Mouse (Mus musculus) neural tube, embryonic 12.5 days (tissue): ENCODE results near the gene Slk. TPM values are rescaled to one million over a fixed set of nuclear protein-coding genes. Genes with fewer than 3 reads are reported as not detected.

Experiments used
- ATAC-seq: fragments of 200-750 bp; cut with Nextera tagmentation; 2 replicates; pipeline ENCODE4 v1.8.0; 2017; ENCODE audit warnings: low read depth, mild to moderate bottlenecking, moderate TSS enrichment, moderate library complexity; ENCODE audit not compliant: low FRiP score
- H3K27ac ChIP-seq: fragments of 300-500 bp; sonication (generic); 2 replicates; pipeline ENCODE4 v1.5.1; 2016
- H3K27me3 ChIP-seq: fragments of 300-500 bp; sonication (generic); replicated peaks from 2 replicates; pipeline ENCODE4 v1.6.1; 2016; ENCODE audit warnings: mild to moderate bottlenecking
- H3K36me3 ChIP-seq: fragments of 300-500 bp; sonication (generic); 2 replicates; pipeline ENCODE4 v1.6.1; 2016; ENCODE audit warnings: mild to moderate bottlenecking
- H3K4me1 ChIP-seq: fragments of 300-500 bp; sonication (generic); 2 replicates; pipeline ENCODE4 v1.6.1; 2016
- H3K4me2 ChIP-seq: fragments of 300-500 bp; sonication (generic); replicated peaks from 2 replicates; pipeline ENCODE4 v1.6.1; 2016; ENCODE audit warnings: mild to moderate bottlenecking
- H3K4me3 ChIP-seq: fragments of 300-500 bp; sonication (generic); 2 replicates; pipeline ENCODE4 v1.5.1; 2016
- H3K9ac ChIP-seq: fragments of 300-500 bp; sonication (generic); 2 replicates; pipeline ENCODE4 v1.6.1; 2016; ENCODE audit warnings: mild to moderate bottlenecking
- H3K9me3 ChIP-seq: fragments of 300-500 bp; sonication (generic); 2 replicates; pipeline ENCODE4 v1.6.1; 2016; ENCODE audit warnings: mild to moderate bottlenecking
- WGBS: fragments of 180-500 bp; shearing (Covaris S2); methylation state at CpG from one replicate; pipeline ENCODE4 v1.1.7; 2016; 5-methylcytosine and 5-hydroxymethylcytosine counted together
- polyA plus RNA-seq: library from polyadenylated mRNA; unstranded; fragments of >200 nt; fragmentation: Nextera tagmentation; extraction: Ambion mirVana; gene quantifications from 2 replicates; pipeline ENCODE4 v1.2.1, GENCODE M21; 2016

Gene Slk
- polyA plus RNA-seq, 1 experiment from 2014 or later = 10.9 TPM

DNA sequence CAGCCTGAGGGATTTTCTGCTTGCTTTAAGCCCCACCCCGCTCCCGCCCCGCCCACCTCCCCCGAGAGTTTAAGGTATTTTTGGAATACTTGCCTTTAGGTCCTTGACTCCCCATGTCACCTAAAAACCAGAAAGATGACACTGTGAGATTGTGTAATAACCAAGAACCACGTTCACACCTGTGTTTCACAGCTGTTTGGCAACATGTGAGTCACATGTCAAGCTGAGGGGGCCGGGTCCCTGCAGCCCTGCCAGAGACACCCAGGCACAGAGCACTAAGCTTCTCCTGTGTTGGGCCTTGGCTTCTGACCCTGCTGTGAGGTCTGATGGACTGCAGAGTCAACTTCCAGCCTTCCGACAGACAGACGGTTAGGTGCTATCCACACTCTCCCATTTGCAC, 88.1 kb downstream of the Slk start:
- no peak overlapping the region for H3K4me3 ChIP-seq
- no peaks in the 10 kb centered on the region for H3K4me1 ChIP-seq
- 69% methylated on average over 8 of the region's 8 CpGs for WGBS
- H3K36me3 ChIP-seq = no peaks in the 10 kb centered on the region
- no peak for ATAC-seq
- no peaks in the 10 kb centered on the region for H3K9me3 ChIP-seq
- no peak overlapping the region for H3K4me2 ChIP-seq
- H3K27me3 ChIP-seq = no peaks in the 10 kb centered on the region
- H3K27ac ChIP-seq = no peak overlapping the region
- H3K9ac ChIP-seq = no peak overlapping the region

DNA sequence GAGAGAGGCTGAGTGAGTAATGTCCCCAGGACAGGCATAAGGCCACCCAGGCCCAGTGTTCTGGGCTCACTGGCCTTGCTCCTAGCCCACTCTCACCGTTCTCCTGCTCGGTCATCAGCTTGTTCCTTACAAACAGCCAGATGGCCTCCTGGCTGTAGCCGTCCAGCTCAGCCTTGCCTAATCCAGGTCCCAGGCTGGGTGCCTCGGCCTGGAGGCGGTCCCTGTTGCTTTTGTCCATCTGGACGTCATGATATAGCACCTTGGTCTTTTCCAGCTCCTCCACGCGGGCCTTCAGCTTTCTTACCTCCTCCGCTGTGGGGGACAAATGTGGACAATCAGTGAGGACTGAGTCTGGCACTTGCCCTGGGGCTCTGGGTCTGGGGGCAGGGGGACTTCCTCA, 88.9 kb downstream of the Slk start:
- WGBS = 66% methylated on average over 9 of the region's 9 CpGs
- H3K36me3 ChIP-seq = no peaks in the 10 kb centered on the region
- ATAC-seq = no peak

DNA sequence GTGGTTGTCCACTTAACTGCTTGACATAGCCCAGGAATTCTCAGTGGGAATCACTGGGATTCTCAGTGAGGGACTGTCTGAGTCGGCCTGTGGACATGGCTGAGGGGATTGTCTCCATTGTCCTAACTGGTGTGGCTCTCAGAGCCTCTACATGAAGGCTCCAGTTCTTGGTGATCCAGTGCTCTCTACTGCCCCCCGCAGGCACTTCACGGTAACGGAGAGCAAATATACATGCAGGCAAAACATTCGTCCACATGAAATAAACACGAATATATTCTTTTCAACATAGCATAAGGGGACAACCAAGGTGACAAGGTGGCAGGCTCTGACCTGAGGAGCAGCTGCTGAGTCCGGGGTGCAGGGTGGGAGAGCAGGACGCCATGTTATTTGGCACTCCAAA, 94.9 kb downstream of the Slk start:
- Histone ChIP-seq H3K27me3 (no peaks in the 10 kb centered on the region), H3K4me2 (no peak overlapping the region), H3K27ac (no peak overlapping the region), H3K4me1 (no peaks in the 10 kb centered on the region), H3K4me3 (no peak overlapping the region), H3K36me3 (no peaks in the 10 kb centered on the region), H3K9ac (no peak overlapping the region), H3K9me3 (no peaks in the 10 kb centered on the region)
- ATAC-seq = no peak
- WGBS = 42% methylated on average over 8 of the region's 8 CpGs

More for the DNA sequence above, 88.9 kb downstream of the Slk start:
- H3K9ac ChIP-seq = no peak overlapping the region
- no peak overlapping the region for H3K4me3 ChIP-seq
- H3K4me1 ChIP-seq = no peaks in the 10 kb centered on the region
- no peaks in the 10 kb centered on the region for H3K27me3 ChIP-seq
- H3K27ac ChIP-seq = no peak overlapping the region
- H3K4me2 ChIP-seq = no peak overlapping the region
- H3K9me3 ChIP-seq = no peaks in the 10 kb centered on the region

DNA sequence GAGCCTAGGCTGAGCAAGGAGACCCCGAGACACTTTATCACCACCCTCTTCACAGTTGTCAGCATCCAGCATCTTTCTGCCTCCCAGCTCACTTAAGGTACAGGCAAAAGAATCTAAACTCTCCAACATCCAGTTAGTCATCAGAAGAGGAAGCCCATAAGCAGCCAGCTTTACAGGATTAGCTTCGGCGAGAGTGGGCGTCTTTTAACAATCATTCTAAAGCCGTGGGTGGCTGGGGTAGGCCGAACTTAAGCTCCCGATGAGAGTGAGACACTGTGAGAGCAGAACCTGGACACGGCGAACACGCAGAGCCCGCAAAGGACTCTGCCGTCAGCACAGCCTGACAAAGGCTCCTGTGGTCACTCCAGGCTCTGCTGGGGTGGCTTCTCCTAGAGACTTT, 99.2 kb downstream of the Slk start:
- Histone ChIP-seq H3K36me3 (no peaks in the 10 kb centered on the region), H3K27ac (no peak overlapping the region), H3K9me3 (no peaks in the 10 kb centered on the region), H3K4me1 (no peaks in the 10 kb centered on the region), H3K9ac (no peak overlapping the region), H3K27me3 (no peaks in the 10 kb centered on the region), H3K4me3 (no peak overlapping the region), H3K4me2 (no peak overlapping the region)
- 88% methylated on average over 12 of the region's 12 CpGs for WGBS
- no peak for ATAC-seq

DNA sequence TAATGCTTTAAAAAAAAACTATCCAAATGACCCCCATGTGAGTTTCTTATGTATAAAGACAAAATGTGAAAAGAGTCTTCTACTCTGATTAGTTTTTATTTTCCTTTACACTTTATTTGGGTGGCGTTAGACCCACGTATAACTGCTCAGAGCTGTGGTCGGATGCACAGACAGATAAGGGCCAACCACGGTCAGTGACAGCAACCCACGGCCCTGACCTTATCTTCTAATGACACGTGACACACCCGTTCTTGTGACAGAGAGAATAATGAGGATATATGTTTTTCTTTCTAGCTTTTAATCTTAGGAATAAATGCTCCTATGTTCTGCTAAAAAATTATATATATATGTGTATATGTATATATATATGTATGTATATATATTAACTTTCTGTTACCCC, 110.1 kb downstream of the Slk start:
- Histone ChIP-seq H3K27ac (no peak overlapping the region), H3K9ac (no peak overlapping the region), H3K36me3 (no peaks in the 10 kb centered on the region), H3K4me1 (peaks cover 12% of the 10 kb centered on the region; the same call in 1 of the 2 replicates), H3K9me3 (no peaks in the 10 kb centered on the region), H3K4me3 (no peak overlapping the region), H3K4me2 (no peak overlapping the region), H3K27me3 (no peaks in the 10 kb centered on the region)
- no peak for ATAC-seq
- 93% methylated on average over 7 of the region's 7 CpGs for WGBS

DNA sequence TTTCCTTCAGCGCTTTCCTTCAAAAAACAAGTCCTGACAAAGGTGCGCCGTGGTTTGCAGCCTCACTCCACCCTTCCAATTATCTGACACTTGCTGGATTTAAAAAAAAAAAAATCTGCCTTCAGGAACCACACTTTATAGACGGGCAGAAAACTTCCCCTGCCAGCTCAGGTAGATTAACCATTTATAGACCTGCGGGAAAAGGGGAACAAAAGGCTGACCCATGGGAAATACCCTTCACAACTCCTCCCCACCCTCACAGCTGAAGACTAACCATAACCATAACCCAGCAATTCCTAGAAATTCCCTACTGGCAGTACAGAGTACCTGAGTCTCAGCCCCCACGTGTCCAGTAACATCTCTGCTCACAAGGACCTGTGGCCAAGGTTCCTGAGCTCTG, 112.5 kb downstream of the Slk start, which contains the start of gene Col17a1:
Col17a1 (minus strand) TSS at position 101 of the 400 bp plus-strand sequence.
- H3K4me1 ChIP-seq = no peaks in the 10 kb centered on the region
- no peak for ATAC-seq
- H3K27ac ChIP-seq = no peak within 1 kb of the TSS
- no peak within 1 kb of the TSS for H3K9ac ChIP-seq
- no peaks in the 10 kb centered on the region for H3K36me3 ChIP-seq
- no peaks in the 10 kb centered on the region for H3K9me3 ChIP-seq
- no peaks in the 10 kb centered on the region for H3K27me3 ChIP-seq
- 76% methylated on average over 6 of the region's 6 CpGs for WGBS
- H3K4me2 ChIP-seq = no peak within 1 kb of the TSS
- H3K4me3 ChIP-seq = no peak within 1 kb of the TSS

Other genes starting within 250 kb of the Slk start
- gene Sh3pxd2a, start 115.3 kb upstream of the Slk start, polyA plus RNA-seq = 4.4 and 4.6 TPM in 2 replicates
- gene Stn1, start 42.2 kb upstream of the Slk start, polyA plus RNA-seq = 38.4 and 39.8 TPM in 2 replicates
- gene Col17a1, start 112.4 kb downstream of the Slk start, polyA plus RNA-seq = 0.43 and 0.56 TPM in 2 replicates
- 235 and 257 TPM in 2 replicates for gene Sfr1, start 152.0 kb downstream of the Slk start, polyA plus RNA-seq